Mouse (Mus musculus): ENCODE measurements around the gene Slc5a10.

- TF ChIP-seq POLR2A (IDR thresholded peaks at IDR 0.05; ENCODE audit: control insufficient read depth, extremely low read depth, insufficient read depth, low read length, poor library complexity) = no peak
- TF ChIP-seq CTCF (IDR thresholded peaks at IDR 0.05; ENCODE audit: borderline replicate concordance, control insufficient read depth, extremely low read depth, insufficient read depth, low read length, poor library complexity) = no peak
Observed at GRCm38 (mm10) chr11:61667782-61668181, 52.8 kb downstream of the Slc5a10 start.
